Mouse (Mus musculus) inflammation-experienced regulatory T-cells, adult 6 months (primary cell): ENCODE measurements around the gene AY761185. TPM values are rescaled to one million over a fixed set of nuclear protein-coding genes. Genes with fewer than 3 reads are reported as not detected.
"Not testable (repeated sequence)": the region's sequence is repeated elsewhere in the genome, so short reads cannot be mapped to it uniquely, and the experiment has no call there.

Experiments used
- ATAC-seq: one replicate; pipeline ENCODE4 v1.8.0; 2017
- polyA plus RNA-seq, 3 experiments: library from polyadenylated mRNA; unstranded; fragments of 100-300 nt; shearing (Covaris generic); gene quantifications; one replicate each; pipeline ENCODE4 v1.2.1; 2017

Gene AY761185
- not detected for polyA plus RNA-seq

- no peak for ATAC-seq
Measured at GRCm38 (mm10) chr8:20944610-20945009, at the start of gene AY761185. AY761185 (minus strand) TSS chr8:20944710.

DNA sequence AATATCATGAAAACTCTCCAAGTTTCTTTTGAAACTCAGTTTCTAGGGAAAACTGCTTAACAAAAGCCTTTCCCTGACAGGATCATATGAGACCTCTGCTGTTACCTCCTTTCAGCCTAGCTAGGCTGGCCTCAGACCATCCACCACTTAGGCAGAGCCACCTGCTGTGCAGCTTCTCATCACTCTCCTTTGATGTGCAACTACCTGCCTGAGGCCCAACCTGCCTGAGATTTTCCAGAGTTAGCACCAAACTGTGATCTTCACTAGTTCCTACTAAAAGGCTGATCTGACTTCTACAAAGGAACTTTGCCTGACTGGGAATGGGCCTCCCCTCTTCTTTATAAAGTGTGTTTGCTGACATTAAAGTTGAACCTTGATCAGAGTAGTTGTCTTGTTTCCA lies 49.5 kb upstream of the AY761185 start:
- not testable (repeated sequence) for ATAC-seq

DNA sequence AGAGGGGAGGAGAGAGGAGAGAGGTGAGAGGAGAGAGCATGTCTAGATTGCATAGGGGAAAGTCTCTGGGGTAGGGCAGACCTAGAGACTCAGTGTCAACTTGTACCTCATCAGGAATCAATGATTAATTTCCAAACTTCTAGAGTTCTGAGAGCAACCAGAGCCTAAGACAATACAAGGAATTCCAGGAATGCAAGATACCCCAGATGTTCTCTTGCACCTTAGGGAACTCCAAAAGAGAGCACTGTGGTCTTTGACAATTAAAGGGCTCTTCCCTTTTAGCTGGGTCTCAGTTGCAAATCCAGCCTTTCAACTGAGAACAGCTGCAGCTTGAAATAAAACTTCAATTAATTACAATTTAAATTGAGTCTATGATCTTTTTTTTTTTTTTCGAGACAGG lies 35.3 kb upstream of the AY761185 start:
- no peak for ATAC-seq

- ATAC-seq = no peak
Measured at GRCm38 (mm10) chr8:20964531-20964930, 20.0 kb upstream of the AY761185 start.

- no peak for ATAC-seq
Measured at GRCm38 (mm10) chr8:20921971-20922370, 22.5 kb downstream of the AY761185 start, which contains the start of gene Gm6040. Gm6040 (minus strand) TSS chr8:20922071.

DNA sequence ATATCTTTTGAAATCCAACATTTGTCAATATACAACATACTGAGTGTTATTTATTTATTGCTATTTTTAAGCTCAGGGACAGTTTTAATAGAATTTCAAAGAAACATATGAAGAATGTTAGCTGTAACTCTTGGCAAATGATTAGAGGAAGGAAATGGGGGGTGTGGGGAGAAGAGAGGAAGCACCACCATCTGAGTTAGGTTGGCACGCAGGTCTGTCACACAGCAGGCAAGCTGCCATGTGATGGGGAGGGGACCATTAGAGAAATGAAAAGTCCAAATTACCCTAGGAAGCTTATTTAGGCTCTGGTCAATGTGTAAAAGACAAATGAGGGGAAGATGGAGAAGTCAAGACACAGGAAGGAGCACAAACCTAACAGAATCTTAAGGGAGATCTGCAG lies 32.2 kb downstream of the AY761185 start:
- ATAC-seq = no peak

DNA sequence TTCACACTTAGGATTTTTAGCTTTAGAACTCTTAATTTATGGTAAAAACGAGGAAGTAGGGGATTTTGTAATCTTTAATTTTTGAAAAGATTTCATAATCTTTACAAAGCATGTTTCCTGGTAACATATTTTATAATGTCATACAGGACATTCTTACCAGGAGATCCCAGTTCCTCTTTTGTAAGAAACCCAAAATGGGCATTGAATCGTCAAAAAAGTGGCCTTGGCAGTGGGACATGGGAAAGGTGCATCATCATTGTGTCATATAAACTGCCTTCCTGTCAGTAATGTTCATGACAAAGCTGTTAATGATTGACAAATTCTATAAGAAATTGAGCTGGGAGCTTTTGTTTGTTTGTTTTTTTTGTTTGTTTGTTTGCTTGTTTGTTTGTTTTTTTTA lies 36.3 kb downstream of the AY761185 start:
- ATAC-seq = no peak

GRCm38 (mm10) chr8:20907119-20907518 lies 37.4 kb downstream of the AY761185 start:
- ATAC-seq = no peak

GRCm38 (mm10) chr8:20902527-20902926 lies 42.0 kb downstream of the AY761185 start, which contains the start of gene Gm15056:
Gm15056 (minus strand) TSS chr8:20902627.
- ATAC-seq = no peak

Other genes with a start within 250 kb of the AY761185 start
- not detected for gene Defb33, start 52.0 kb downstream of the AY761185 start, polyA plus RNA-seq
- not detected for gene Gm15056, start 42.1 kb downstream of the AY761185 start, polyA plus RNA-seq
- gene Gm6040, start 22.6 kb downstream of the AY761185 start, polyA plus RNA-seq = not detected
- not detected for gene Defa21, start 80.8 kb upstream of the AY761185 start, polyA plus RNA-seq
- gene Defa23, start 110.3 kb upstream of the AY761185 start, polyA plus RNA-seq = not detected
- not detected for gene Defa35, start 120.3 kb upstream of the AY761185 start, polyA plus RNA-seq
- not detected for gene Defa25, start 139.7 kb upstream of the AY761185 start, polyA plus RNA-seq
- gene Gm14851, start 151.3 kb upstream of the AY761185 start, polyA plus RNA-seq = not detected
- not detected for gene Defa30, start 189.9 kb upstream of the AY761185 start, polyA plus RNA-seq
- not detected for gene Defa22, start 217.6 kb upstream of the AY761185 start, polyA plus RNA-seq
- not detected for gene Defa31, start 246.9 kb upstream of the AY761185 start, polyA plus RNA-seq